Mouse (Mus musculus) spleen, adult 2 months (tissue): ENCODE measurements around the gene Gatb.

Source experiments
- CTCF ChIP-seq: fragments of 200-500 bp; IDR thresholded peaks from 2 replicates; pipeline ENCODE4 v1.5.1; 2011; ENCODE audit warnings: mild to moderate bottlenecking, inconsistent platforms; ENCODE audit not compliant: insufficient read depth, insufficient read length, insufficient replicate concordance; ENCODE audit errors: extremely low read depth
- POLR2A ChIP-seq: fragments of 200-500 bp; IDR thresholded peaks from 2 replicates; pipeline ENCODE4 v1.6.1; 2011; ENCODE audit warnings: low read depth, low read length, inconsistent platforms

- no peak for TF ChIP-seq POLR2A
- TF ChIP-seq CTCF: no peak
These were observed 30.3 kb upstream of the Gatb start for GRCm38 (mm10) chr3:85543652-85544051.
